Mouse (Mus musculus) G1E (cell line): Measurements from ENCODE around the gene Il34.

ENCODE experiments used
- CTCF ChIP-seq: IDR thresholded peaks from 2 replicates; pipeline ENCODE4 v1.5.1; 2012; ENCODE audit warnings: low read depth, low read length, inconsistent platforms, mixed read lengths
- GATA1 ChIP-seq: IDR thresholded peaks from 2 replicates; pipeline ENCODE4 v1.6.1; 2012; ENCODE audit warnings: borderline replicate concordance, low read length, inconsistent platforms, mixed read lengths
- GATA2 ChIP-seq: IDR thresholded peaks from 2 replicates; pipeline ENCODE4 v1.6.1; 2012; ENCODE audit warnings: low read depth, low read length, inconsistent platforms, borderline replicate concordance
- TAL1 ChIP-seq: conservative IDR thresholded peaks from 2 replicates; pipeline ENCODE4 v1.6.1; 2012; ENCODE audit warnings: low read depth, low read length, inconsistent platforms, mixed read lengths

- TF ChIP-seq CTCF: no peak
- no peak for TF ChIP-seq GATA1
- no peak for TF ChIP-seq TAL1
- no peak for TF ChIP-seq GATA2
These were observed 89.6 kb downstream of the Il34 start for GRCm38 (mm10) chr8:110716075-110716474.
